Mouse (Mus musculus): ENCODE data around the gene Ovol3.

DNA sequence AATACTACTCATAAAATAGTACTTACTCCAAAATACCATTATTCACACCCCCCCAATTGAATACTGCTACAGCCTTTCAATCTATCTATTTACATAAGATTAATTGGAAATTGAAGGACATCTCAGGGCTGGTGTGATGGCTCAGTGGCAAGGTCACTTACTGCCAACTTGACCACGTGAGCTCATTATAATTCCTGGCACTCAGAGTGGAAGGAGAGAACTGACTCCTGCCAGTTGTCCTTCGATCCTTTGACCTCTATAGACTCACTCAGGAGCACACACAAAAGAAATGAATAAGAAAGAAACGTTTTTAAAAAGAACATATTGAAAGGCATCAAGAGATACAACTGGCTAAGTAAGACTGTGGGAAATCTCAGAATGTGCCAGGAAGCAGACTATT lies 19.6 kb downstream of the Ovol3 start:
- TF ChIP-seq CTCF (IDR thresholded peaks at IDR 0.05; ENCODE audit: low read depth) = no peak
- TF ChIP-seq EP300 (IDR thresholded peaks at IDR 0.05; ENCODE audit: low read depth) = no peak

Measured in liver, postnatal 0 days (tissue).